Mouse (Mus musculus): ENCODE data around the gene L1td1.

Gene L1td1

DNA sequence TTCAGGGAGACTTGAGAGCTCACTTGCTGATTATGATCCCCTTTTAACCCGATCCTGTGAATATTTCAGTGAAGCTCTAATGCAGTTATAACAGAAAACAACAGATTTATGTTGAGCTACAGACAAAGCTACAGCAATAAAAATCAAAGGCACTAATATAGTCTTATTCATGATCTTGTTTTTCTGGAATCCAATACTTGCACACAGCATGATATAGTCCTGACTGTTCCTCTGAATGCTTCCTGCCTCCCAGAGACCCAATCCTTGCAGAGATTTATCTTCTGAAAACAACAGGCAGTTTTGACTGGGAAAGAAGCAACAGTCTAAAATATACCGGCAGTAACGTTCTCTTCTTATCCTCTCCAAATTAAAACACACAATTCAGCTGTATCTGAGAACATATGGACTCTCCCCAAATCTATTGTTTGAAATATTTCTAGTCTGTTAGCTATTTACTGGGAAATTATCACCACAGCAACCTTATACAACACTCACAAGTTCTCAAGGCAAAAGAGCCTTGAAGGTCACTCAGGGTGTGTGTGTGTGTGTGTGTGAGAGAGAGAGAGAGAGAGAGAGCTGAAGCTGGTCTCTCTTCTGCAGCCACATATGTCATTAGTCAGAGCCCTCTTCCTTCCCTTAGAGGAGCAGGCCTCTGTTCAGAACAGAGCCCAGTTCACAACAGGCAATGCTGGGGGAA is 16.8 kb downstream of the L1td1 start:
- no peak for DNase-seq

DNA sequence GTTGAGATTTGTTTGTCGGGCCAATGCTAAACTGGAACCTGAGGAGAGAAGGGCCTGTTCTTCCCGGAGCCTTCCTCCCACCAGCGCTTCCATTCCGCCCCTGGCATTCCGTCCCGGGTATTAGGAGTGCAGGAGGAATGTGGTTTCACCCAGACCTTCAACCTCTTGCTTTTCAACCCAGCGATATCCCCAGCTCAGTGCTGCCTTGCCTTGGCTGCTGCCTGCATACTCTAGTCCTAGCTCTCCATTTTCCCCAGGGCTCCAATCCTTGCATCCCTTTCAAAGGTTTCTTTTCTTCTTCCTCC is 17.3 kb downstream of the L1td1 start:
- DNase-seq = no peak

DNA sequence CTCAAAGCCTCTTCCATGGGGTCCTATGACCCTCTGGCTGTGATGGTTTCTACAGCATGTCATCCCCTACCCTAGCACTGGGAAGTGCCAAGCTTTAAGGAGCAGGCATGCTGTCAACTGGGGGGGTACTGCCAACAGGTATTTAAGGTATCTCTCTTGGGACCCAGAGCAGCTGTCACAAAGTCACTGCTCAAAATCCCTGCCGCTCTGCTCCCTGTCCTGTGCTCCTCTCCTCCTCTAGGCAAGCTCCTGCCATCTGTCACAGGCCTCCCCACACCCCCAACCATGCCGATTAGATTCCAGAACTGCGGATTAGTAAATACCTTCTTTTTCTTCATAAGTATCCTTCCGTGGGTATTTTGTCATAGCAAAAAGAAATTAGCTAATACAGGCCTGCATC is 27.9 kb downstream of the L1td1 start:
- peak; percentile 48 for DNase-seq

DNA sequence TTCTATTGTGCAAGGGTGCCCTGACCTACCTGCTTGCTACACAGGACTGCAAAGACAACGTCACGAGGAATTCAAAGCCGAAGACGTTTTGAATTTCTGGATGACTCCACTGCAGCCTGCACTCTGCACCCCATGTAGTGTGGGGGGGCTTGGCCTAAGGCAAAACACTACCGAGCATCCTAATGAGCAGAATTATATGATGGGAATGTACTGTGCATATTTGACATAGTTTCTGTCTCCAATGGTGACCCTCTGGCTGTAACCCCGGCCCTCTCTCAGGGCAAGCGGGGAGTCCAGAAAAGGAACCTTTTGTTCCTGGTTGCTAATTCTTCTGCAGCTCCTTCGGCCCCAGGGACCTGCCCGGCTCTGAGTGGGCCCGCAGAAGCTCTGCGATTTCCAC is 29.6 kb downstream of the L1td1 start:
- DNase-seq = no peak

DNA sequence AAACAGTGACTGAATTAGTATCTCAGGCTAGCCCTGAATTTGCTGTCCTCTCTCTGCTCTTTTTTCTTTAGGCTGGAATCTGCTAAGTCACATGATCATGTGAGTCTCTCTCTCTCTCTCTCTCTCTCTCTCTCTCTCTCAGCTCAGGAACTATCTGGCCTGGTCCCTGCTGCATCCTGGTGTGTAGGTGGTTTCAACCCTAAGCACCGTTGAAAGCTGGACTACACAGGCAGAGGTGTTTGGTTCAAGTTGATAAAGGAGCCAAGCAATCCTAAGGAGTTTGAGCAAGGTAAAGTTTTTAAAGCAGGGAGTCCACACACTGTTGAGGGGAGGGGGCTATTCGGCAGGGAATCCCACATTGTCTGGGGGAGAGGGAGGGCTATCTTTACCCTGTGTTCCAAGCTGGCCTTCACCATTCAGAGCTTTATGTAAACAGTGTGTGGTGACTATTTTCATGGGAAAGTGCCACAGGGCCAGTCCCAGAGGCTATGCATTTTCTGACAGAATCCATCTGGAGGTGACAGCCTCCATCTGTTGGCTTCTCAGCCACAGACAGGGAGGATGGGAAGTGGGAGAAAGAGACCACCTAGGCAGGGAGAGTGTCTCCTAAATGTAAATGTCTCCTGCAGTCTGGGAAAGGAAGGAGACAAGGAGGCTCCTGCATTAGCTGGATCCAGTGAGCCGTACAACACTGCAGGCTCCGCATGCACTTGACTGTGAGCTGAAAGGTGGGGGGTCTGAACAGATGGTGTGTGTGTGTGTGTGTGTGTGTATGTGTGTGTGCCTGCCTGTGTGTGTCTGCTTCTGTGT is 31.7 kb downstream of the L1td1 start:
- DNase-seq = peak; percentile 38

DNA sequence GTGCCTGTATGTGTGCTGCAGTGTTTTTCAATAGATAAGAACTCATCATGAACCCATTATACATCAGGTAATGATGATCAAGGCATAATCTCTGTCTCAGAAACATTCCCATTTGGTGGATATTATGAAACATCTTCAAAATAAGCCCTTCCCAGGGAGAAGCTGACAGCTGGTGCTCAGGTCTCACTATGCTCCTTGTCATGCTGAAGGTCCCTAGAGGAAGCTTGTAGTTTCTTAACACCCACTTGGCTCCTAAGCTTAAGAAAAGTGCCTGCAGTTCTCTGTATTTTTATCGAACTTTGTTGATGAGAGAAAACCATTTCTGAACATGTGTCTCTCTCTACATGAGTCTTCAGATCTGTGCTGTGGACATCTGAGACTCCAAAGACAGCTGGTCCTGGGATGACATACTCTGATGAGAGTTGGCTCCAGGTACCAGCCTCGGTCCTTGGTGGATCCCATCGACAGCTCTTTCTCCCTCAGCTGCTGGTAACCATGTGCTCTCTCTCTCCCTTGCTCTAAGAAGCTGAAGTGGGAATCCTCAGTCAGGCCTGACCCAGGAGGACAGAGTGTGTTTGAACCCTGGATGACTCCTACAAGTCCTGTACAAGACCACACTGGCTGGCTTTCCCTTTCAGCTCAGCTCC is 32.5 kb downstream of the L1td1 start:
- DNase-seq = no peak

DNA sequence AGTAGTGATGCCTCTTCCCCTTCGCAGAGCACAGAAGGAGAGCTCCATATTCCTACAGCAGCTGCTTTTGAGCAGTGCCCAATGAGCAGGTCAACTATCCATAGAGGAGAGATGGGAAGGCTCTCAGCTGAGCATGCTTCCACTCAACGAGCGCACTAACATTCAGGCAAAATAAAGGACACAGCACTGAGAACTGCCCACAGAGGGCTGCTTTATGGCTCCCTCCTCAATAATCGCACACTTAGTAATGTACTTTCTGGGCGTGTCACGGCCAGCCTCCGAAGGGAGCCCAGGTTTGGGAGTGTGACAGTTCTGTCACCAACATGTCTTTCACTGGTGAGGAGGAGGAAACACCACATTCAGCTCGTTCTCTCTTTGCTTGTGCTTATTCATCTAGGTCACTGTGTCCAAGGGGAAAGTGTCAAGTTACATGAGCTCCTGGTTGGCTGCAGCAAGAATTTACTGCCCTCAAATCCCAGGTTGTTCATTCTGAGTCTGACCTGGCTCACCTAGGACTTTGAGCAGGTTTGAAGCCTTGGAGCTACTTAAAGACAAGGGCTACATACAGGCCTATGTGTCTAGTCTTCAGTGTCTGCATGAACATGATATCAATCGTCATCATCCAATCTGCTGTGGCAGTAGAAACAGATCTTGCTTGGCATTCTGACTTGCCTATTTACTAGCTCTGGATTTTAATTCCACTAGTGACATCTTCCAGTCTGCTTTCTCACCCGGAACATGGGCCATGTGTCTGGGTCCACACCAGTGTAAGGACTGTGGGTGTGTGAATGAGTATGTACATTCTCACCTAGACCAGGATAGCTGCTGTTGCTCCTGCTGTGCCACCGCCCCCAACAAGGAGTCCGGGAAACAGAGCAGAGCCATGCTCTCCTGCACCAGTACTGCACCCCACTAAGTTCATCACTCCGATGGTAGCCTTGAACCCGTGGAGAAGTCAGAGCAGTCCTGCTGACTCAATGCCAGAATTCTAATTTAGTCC is 40.9 kb downstream of the L1td1 start:
- DNase-seq = no peak

DNA sequence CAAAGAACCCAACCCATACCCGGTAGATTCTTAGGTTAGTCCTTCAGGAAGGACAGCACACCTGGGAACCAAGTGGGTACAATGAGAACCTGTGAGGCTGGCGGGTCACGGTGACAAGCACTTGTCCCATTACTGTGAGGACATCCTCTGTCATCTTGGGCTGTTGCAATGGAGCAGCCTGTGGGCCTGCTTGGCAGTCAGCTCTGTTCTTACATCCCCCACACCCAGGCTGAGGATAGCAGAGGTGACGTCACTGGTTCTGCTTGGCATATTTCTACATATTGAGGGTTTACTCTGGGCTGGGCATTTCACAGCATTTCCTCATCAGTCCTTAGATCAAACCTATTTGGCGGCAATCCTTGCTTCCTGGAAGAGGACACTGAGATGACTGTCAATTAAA is 47.3 kb downstream of the L1td1 start:
- no peak for DNase-seq

DNA sequence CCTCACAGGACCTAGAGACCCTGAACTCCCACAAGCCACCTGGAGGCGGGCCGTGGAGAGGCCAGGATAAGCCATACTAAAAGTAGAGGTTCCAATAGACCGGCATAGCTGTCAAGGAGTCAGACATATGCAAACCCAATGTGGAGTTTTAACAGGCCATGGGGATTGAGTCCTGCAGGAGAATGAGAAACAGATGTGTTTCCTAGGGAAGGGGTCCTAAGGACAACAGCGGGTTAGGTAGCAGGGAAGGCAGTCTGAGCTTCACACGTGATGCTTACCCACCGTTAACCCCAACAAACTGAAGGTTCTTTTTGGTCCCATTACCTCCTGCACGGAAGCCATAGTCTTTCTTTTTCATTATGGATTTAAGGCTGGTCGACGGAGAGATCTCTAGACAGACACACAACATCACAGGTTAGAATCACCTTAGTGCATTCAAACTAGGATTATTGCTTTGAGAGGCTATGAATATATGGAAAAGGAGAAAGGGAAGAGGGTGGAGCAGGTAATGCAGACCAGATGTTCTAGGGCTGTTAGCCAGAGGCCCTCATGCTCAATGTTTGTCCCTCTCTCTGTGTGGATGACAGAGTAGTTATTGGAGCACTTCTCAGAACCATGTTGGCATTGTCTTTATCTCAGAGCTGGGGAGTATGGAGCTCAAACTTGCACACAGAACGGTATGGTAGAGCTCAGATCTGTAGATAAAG is 50.3 kb downstream of the L1td1 start:
- no peak for DNase-seq

DNA sequence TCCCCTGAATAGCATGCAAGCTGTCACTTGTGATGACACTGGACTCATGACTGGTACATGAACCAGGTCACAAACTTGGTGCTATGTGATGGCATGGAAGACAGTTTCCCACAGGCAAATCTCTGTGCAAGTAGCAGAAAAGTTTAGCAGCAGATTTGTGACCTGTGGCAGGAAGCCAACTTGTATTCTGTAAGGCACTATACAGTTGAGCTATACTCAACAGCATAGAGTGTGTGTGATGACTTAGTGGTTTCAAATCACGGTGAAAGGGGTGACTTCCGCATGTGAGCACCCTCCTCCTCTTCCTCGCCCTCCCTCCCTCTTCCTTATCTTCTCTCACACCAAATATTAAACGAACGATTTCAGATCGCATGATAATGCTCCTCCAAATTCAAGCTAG is 50.9 kb downstream of the L1td1 start:
- no peak for DNase-seq

DNA sequence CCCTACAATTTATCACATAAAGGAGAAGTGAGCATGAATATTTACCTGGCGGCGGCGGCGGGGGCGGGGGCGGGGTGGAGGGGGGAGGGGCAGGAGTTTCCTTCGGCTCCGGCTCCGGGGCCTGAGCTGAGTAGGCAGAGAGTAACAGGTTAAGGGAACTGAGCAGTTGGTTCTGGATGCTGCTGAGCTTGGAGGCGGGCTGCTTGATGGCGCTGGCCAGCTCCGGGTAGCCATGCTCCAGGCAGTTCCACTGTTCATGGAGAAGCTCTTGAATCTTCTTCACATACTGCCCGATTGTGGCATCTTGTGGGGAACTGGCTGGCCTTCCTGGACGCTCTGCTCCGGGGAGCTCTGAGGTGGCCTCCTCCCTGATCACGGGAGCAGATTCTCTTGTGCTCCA is 51.7 kb downstream of the L1td1 start:
- DNase-seq = no peak

DNA sequence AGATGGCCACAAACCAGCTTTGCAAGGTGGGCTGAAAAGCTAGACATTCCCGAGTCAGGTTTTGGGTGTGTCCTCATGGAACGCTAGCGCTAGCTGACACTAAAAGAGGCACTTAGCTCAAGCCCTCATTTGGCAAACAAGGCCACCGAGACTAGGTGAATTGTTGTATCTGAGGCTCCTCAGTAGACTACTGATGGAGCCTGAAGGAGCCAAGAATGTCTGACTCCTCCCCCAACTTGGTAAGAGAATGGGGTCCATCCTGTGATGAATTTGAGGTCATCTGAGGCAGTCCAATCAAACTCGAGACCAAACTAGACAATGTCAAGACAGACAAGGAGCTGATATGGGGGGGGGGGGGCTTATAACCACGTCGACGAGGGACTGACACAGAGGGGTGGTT is 59.3 kb downstream of the L1td1 start:
- no peak for DNase-seq

DNA sequence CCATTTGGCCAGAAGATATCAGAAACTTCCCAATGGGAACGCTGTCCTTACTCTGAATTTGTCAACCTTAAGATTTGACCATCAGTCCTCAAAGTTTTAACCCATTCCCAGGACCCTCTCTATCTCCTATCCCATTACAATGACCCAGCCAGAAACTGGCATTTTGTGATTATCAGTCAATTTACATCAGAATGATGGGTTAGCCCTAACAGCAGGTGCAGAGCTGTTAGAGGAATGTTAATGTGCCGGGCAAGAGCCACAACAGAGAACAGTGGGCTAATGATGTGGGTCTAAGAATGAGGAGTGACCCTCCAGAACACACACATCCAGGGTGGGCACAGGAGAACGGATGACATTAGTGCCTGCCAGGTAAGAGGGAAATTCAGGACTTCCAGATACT is 59.7 kb downstream of the L1td1 start:
- no peak for DNase-seq
